Mouse (Mus musculus) thymus, adult 2 months (tissue): ENCODE data around the gene Prrt4. TPM values are rescaled to one million over a fixed set of nuclear protein-coding genes. Genes with fewer than 3 reads are reported as not detected.
A peak's percentile ranks its signal among the peaks of the same experiment; 100 is the strongest.
"Not testable (repeated sequence)": the region's sequence is repeated elsewhere in the genome, so short reads cannot be mapped to it uniquely, and the experiment has no call there.

Source experiments
- DNase-seq: peaks from one replicate; pipeline ENCODE4 v3.0.0; 2021
- H3K27ac ChIP-seq: fragments of 200-500 bp; 2 replicates; pipeline ENCODE4 v1.5.1; 2012; ENCODE audit warnings: low read length, control low read depth; ENCODE audit not compliant: control insufficient read depth, insufficient read depth
- H3K27me3 ChIP-seq: fragments of 200-500 bp; 2 replicates; pipeline ENCODE4 v1.6.1; 2012; ENCODE audit warnings: mild to moderate bottlenecking, low read length, moderate library complexity, mixed read lengths; ENCODE audit not compliant: control insufficient read depth, insufficient read depth
- H3K36me3 ChIP-seq: fragments of 200-500 bp; 2 replicates; pipeline ENCODE4 v1.6.1; 2012; ENCODE audit warnings: mild to moderate bottlenecking, low read length, moderate library complexity; ENCODE audit not compliant: control insufficient read depth, insufficient read depth
- H3K4me1 ChIP-seq: fragments of 200-500 bp; replicated peaks from 2 replicates; pipeline ENCODE4 v1.6.1; 2012; ENCODE audit warnings: low read length; ENCODE audit not compliant: control insufficient read depth, insufficient read depth
- H3K4me3 ChIP-seq: fragments of 200-500 bp; 2 replicates; pipeline ENCODE4 v1.5.1; 2012; ENCODE audit warnings: mild to moderate bottlenecking, low read length, control low read depth, moderate library complexity; ENCODE audit not compliant: control insufficient read depth, insufficient read depth
- CTCF ChIP-seq: fragments of 200-500 bp; IDR thresholded peaks from 2 replicates; pipeline ENCODE4 v1.5.1; 2012; ENCODE audit warnings: mild to moderate bottlenecking, control low read depth, low read length, moderate library complexity, borderline replicate concordance; ENCODE audit not compliant: control insufficient read depth, poor library complexity, insufficient read depth; ENCODE audit errors: extremely low read depth
- POLR2A ChIP-seq: fragments of 200-500 bp; IDR thresholded peaks from 2 replicates; pipeline ENCODE4 v1.6.1; 2012; ENCODE audit warnings: mild to moderate bottlenecking, low read length, control low read depth, moderate library complexity; ENCODE audit not compliant: control insufficient read depth, poor library complexity, insufficient read depth; ENCODE audit errors: extremely low read depth
- WGBS: fragments of 180-500 bp; shearing (Covaris S2); methylation state at CpG from one replicate; pipeline ENCODE4 v1.1.7; 2018; 5-methylcytosine and 5-hydroxymethylcytosine counted together
- polyA plus RNA-seq: library from polyadenylated mRNA; depleted of rRNA; stranded (reverse); fragments of >200 nt; gene quantifications from 2 replicates; pipeline ENCODE4 v1.2.3, GENCODE M21; 2012; rRNA removed

Prrt4 gene
- 0.32 and 0.41 TPM in 2 replicates for polyA plus RNA-seq

DNA sequence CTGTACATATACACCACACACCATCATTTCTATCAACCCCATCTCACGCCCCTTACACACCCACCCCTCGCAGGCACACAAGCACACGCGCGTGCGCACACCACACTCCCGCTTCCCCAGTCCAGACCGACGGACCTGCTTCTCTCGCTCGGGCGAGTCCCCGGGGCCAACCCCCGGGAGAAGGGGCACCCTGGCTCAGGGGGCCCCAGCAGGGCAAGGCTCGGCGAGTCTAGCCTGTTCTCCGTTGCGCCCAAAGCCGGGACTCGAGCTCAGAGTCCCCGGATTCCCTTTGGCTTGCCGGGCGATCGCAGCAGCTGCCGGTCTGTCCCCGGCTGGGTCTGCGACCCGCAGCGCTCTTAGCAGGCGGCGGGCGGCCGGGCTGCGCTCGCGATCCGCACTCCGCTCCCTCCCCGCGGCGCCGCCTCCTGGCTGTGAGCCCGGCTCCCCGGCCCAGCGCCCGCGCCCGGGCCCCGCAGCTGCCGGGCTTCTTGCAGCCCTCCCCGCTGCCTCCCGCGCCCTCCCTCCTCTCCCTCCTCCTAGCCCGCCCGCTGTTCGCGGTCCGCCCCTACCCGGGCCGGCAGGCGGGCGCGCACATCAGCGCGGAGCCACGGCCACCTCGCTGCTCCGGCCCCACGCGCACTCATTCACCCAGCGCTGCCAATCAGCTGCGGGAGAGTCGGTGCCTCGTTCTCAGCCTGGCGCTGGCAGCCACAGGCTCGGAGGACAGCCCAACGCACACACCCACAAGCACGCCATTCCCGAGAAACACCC is at the start of gene Prrt4:
Prrt4 (minus strand) TSS at position 697 of the 771 bp plus-strand sequence.
- H3K36me3 ChIP-seq, result no peaks in the 10 kb centered on the region
- H3K4me1 ChIP-seq, result peaks cover 3% of the 10 kb centered on the region; the same call in 1 of the 2 replicates
- peak within 1 kb of the TSS; percentile 30 for H3K4me3 ChIP-seq
- 1% methylated on average over 77 of the region's 79 CpGs for WGBS
- no peak for DNase-seq
- H3K27ac ChIP-seq, result no peak within 1 kb of the TSS
- no peak for TF ChIP-seq POLR2A
- no peak for TF ChIP-seq CTCF
- H3K27me3 ChIP-seq, result no peaks in the 10 kb centered on the region; the same call in 1 of the 2 replicates

DNA sequence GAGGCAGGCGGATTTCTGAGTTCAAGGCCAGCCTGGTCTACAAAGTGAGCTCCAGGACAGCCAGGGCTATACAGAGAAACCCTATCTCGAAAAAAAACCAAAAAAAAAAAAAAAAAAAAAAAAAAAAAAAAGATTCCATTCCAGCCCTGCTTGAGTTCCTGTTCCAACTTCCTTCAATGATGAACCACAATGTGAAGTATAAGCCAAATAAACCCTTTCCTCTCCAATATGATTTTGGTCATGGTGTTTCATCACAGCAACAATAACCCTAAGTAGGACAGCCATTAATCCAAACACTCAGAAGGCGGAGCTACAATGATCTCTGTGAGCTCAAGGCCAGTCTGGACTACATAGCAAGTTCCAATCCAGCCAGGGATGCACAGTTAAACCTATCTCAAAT is 38.3 kb upstream of the Prrt4 start:
- H3K36me3 ChIP-seq, H3K4me3 ChIP-seq, H3K27ac ChIP-seq, DNase-seq, H3K27me3 ChIP-seq: not testable (repeated sequence)
- 67% methylated on average over 3 of the region's 3 CpGs for WGBS
- peaks cover 26% of the 10 kb centered on the region for H3K4me1 ChIP-seq

DNA sequence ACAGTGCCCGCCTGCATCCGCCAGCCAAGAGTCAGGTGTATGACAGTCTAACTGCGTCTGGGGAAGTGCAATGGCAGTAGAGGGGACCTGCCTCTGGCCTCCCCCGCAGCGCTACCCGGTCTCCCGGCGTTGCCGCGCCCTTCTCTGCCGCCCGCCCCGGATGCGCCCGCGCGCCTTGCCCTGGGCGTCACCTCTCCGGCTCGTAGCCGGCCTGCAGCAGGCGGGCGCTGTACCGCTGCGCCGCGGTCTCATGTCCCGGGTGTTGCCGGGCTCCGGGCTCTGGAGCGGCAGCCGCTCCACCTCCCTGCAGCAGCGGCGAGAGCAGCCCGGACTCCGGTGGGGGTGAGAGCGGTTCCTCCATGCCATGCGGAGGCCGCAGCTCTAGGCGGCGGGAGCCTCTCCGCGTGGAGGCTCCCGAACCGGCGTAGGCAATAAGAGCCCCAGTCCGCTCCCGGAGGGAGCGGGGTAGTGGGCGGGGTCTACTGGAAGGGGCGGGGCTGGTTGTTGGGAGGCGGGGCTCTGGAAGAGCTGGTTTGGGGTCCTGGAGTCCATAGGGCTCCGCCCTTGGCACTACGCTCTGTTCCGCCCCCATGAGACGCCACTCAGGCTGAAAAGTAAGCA is 36.6 kb upstream of the Prrt4 start, which contains the start of gene Impdh1:
Impdh1 (minus strand) TSS at position 484 of the 621 bp plus-strand sequence.
- no peaks in the 10 kb centered on the region for H3K27me3 ChIP-seq
- H3K36me3 ChIP-seq, result no peaks in the 10 kb centered on the region
- TF ChIP-seq POLR2A, result peak; percentile 97
- peak; percentile 30; the same call in 1 of the 2 replicates for TF ChIP-seq CTCF
- under 1% methylated on average over 56 of the region's 56 CpGs for WGBS
- peak; percentile 90 for DNase-seq
- H3K4me1 ChIP-seq, result peaks cover 35% of the 10 kb centered on the region
- peak within 1 kb of the TSS; percentile 98 for H3K27ac ChIP-seq
- peak within 1 kb of the TSS; percentile 81 for H3K4me3 ChIP-seq

DNA sequence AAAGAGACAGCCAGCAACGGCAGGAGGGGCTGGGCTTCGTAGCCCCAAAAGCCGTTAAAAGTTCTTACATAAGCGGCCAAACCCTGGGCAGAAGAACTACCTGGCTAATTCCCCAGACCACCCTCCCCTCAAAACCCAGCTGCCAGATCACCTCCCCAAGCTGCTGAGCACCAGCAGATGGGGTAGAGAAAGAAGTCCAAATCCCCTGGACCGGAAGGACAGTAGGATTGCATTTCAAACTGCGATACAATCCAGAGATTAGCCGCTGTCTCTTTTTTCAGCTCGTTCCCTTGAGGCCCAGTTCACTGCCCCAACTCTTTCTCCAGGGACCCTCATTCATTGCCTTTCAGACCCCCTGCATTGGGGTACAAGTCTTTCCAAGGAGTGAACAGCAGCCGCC is 35.8 kb upstream of the Prrt4 start:
- Histone ChIP-seq H3K36me3 (no peaks in the 10 kb centered on the region), H3K4me1 (peaks cover 42% of the 10 kb centered on the region), H3K27ac (peak overlapping the region; percentile 98), H3K4me3 (peak overlapping the region; percentile 81), H3K27me3 (no peaks in the 10 kb centered on the region)
- TF ChIP-seq POLR2A (no peak), CTCF (no peak)
- no peak for DNase-seq
- WGBS, result 1% methylated on average over 9 of the region's 9 CpGs

DNA sequence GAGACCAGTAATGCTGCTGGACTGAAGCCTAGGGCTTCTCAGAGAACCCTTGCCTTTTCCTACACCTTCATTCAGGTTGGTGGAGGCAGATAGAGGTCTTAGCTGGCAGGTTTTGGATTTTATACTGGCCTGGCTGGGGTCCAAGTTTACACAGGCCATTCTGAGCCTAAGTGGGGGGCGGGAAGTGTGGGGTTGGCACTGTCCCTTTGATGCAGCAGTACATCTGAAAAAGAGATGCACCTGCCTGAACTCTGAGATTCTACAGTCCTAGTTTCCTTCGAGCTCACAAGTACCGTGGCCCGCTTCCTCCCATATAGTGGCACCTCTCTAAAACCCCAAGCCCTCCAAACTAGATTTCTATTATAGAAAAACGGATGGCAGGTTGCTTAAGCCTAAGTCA is 35.4 kb upstream of the Prrt4 start:
- Histone ChIP-seq H3K27me3 (no peaks in the 10 kb centered on the region), H3K27ac (peak overlapping the region; percentile 98), H3K4me3 (peak overlapping the region; percentile 81), H3K4me1 (peaks cover 43% of the 10 kb centered on the region), H3K36me3 (no peaks in the 10 kb centered on the region)
- no peak for TF ChIP-seq POLR2A
- 4% methylated on average over 5 of the region's 5 CpGs for WGBS
- DNase-seq, result peak; percentile 69

DNA sequence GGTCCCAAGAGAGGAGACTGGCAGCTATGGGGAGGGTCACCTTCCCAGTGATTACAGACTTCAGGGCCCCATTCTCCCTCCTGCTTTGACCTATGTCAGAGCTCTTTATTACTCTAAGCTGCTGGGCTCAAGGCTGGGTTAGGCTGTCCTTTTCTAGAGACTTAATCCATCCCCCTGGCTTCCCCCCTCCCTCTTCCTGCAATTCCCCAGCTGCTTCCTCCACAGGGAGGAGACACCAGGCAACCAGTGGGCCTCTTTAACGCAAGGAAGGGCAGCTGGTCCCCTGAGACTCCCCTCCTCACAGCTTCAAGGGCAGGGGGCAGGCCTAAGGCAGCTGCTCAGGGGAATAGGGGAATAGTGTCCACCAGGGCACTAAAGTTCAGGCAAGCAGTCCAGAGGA is 34.9 kb upstream of the Prrt4 start:
- H3K4me3 ChIP-seq, result peak overlapping the region; percentile 13
- 24% methylated on average over 1 of the region's 1 CpGs for WGBS
- H3K27ac ChIP-seq, result peak overlapping the region; percentile 98
- no peaks in the 10 kb centered on the region; the same call in 1 of the 2 replicates for H3K36me3 ChIP-seq
- no peaks in the 10 kb centered on the region for H3K27me3 ChIP-seq
- no peak for DNase-seq
- H3K4me1 ChIP-seq, result peaks cover 43% of the 10 kb centered on the region
- TF ChIP-seq CTCF (no peak), POLR2A (no peak)
